22 mouse cellular contexts compared by ENCODE assay signal in the genomic region with DNA sequence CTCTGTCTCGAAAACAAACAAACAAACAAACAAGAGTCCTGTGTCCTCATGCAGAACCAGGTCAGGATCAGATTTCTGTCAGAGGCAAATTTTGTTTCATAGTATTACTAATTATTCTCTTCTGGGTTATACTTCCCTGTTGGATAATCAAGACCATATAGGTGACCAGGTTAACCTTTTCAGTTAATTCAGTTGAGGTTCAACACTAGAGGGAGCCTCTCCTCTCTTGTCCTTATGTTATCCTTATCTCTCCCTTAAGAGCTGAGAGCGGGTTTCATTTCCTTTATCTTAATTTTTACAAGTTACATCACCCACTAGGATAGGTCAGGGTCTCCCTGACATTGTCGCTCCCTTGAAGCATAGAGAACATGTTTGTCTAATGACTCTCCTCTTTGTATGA.
DNase-seq lines count a peak whose midpoint lies in the region; ATAC-seq and TF ChIP-seq lines count a peak whose summit lies in the region.
"Had no signal": no experiment of that assay in that cellular context is flagged by ENCODE, and none has a peak within 500 bp of the region (broad histone marks: within the 10 kb centered on the region; RNA-seq: fewer than 3 reads in every experiment).

No protein-coding gene starts in this region.

- TF ChIP-seq CTCF in layer of hippocampus, adult 2 months (conservative IDR thresholded peaks at IDR 0.05), result peak; percentile 66
- peak in 1 of 2 experiments; percentile 44; a peak in 2 of 4 replicates for TF ChIP-seq CTCF in CH12.LX (conservative IDR thresholded peaks at IDR 0.05 in 1 of 2, IDR thresholded peaks at IDR 0.05 in 1 of 2; ENCODE audit: low read depth in 2 of 2, low read length in 2 of 2)

- H3K4me1 ChIP-seq in CH12.LX (ENCODE audit: control insufficient read depth in 1 of 2, insufficient read depth in 2 of 2), result no peaks in the 10 kb centered on the region
- H3K4me1 ChIP-seq in ES-E14 (ENCODE audit: control insufficient read depth in 2 of 2, insufficient read depth in 2 of 2, low read length in 2 of 2, poor library complexity in 1 of 2), result no peaks in the 10 kb centered on the region
- no peaks in the 10 kb centered on the region for H3K4me1 ChIP-seq in heart, embryonic 11.5 days (ENCODE audit: control insufficient read depth, insufficient read depth, low read length)
- H3K4me1 ChIP-seq: embryonic facial prominence, embryonic 10.5 days; forebrain, embryonic 10.5 days; heart, embryonic 13.5 days; hindbrain, embryonic 12.5 days had no signal

- H3K9me3 ChIP-seq in CH12.LX (replicated peaks; ENCODE audit: low read length), result no peaks in the 10 kb centered on the region
- no peaks in the 10 kb centered on the region for H3K9me3 ChIP-seq in ES-E14 (ENCODE audit: control insufficient read depth, insufficient read depth, low read depth, low read length)
- no peaks in the 10 kb centered on the region for H3K9me3 ChIP-seq in heart, embryonic 11.5 days (replicated peaks; ENCODE audit: control insufficient read depth, low read length)
- H3K9me3 ChIP-seq: embryonic facial prominence, embryonic 10.5 days; forebrain, embryonic 10.5 days; heart, embryonic 13.5 days; hindbrain, embryonic 12.5 days had no signal

- WGBS in large intestine, adult 2 months, result 50% methylated on average over 3 of the region's 3 CpGs
- 49% methylated on average over 3 of the region's 3 CpGs for WGBS in heart, embryonic 11.5 days (ENCODE audit: insufficient replicate concordance)

- H3K79me2 ChIP-seq in CH12.LX (replicated peaks; ENCODE audit: control insufficient read depth, extremely low read depth, insufficient read depth, poor library complexity, severe bottlenecking), result no peaks in the 10 kb centered on the region

- no peak; the same call in 1 of the 2 replicates for TF ChIP-seq RAD21 in CH12.LX (IDR thresholded peaks at IDR 0.05; ENCODE audit: low read depth, low read length)

- in situ Hi-C loops in CH12.LX (cut with MboI; ENCODE audit: low pct_ligation_motif_present, low pct_unique_long_range_greater_than_20kb, low sequenced_read_pairs) (no loop called here), ES-E14 (cut with MboI; ENCODE audit: low sequenced_read_pairs in 2 of 2, unreplicated experiment in 2 of 2) (no loop called here)

- H3K4me2 ChIP-seq in CH12.LX (ENCODE audit: insufficient read depth, low read depth, poor library complexity, severe bottlenecking), result no peak overlapping the region
- H3K4me2 ChIP-seq in heart, embryonic 11.5 days, result no peak overlapping the region
- H3K4me2 ChIP-seq: heart, embryonic 13.5 days; hindbrain, embryonic 12.5 days had no signal

- H3K27ac ChIP-seq in layer of hippocampus, adult 2 months, result no peak overlapping the region
- H3K27ac ChIP-seq in CH12.LX (ENCODE audit: insufficient read depth, low read depth), result no peak overlapping the region
- no peak overlapping the region for H3K27ac ChIP-seq in ES-E14 (ENCODE audit: insufficient read depth, low read depth, low read length, poor library complexity, severe bottlenecking)
- H3K27ac ChIP-seq in heart, embryonic 11.5 days (ENCODE audit: low read depth, low read length), result no peak overlapping the region
- H3K27ac ChIP-seq: embryonic facial prominence, embryonic 10.5 days; forebrain, embryonic 10.5 days; heart, embryonic 13.5 days; hindbrain, embryonic 12.5 days had no signal

- no peak overlapping the region for H3K4me3 ChIP-seq in layer of hippocampus, adult 2 months
- H3K4me3 ChIP-seq in CH12.LX (replicated peaks in 1 of 3; ENCODE audit: low read depth in 2 of 3, low read length in 2 of 3, poor library complexity in 1 of 3), result no peak overlapping the region
- H3K4me3 ChIP-seq in ES-E14 (ENCODE audit: insufficient read depth in 1 of 2, low read depth in 1 of 2, low read length in 2 of 2, poor library complexity in 1 of 2, severe bottlenecking in 1 of 2), result no peak overlapping the region
- H3K4me3 ChIP-seq in heart, embryonic 11.5 days (ENCODE audit: low read depth, low read length), result no peak overlapping the region
- H3K4me3 ChIP-seq: embryonic facial prominence, embryonic 10.5 days; forebrain, embryonic 10.5 days; heart, embryonic 13.5 days; hindbrain, embryonic 12.5 days had no signal

- H3K36me3 ChIP-seq in CH12.LX (replicated peaks in 1 of 2; ENCODE audit: control insufficient read depth in 1 of 2, insufficient read depth in 1 of 2, low read length in 1 of 2) (no peaks in the 10 kb centered on the region), ES-E14 (ENCODE audit: control insufficient read depth, insufficient read depth, low read length, poor library complexity, severe bottlenecking) (no peaks in the 10 kb centered on the region)
- H3K36me3 ChIP-seq in heart, embryonic 11.5 days (ENCODE audit: control insufficient read depth, insufficient read depth, low read length), result no peaks in the 10 kb centered on the region
- H3K36me3 ChIP-seq: embryonic facial prominence, embryonic 10.5 days; forebrain, embryonic 10.5 days; heart, embryonic 13.5 days; hindbrain, embryonic 12.5 days had no signal

- ATAC-seq in heart, embryonic 11.5 days (replicated peaks; ENCODE audit: insufficient number of reproducible peaks, low FRiP score, low TSS enrichment), result no peak
- ATAC-seq: CD4-positive, CD25-positive, alpha-beta regulatory T cell, adult 4 months; forebrain, embryonic 14.5 days; hindbrain, embryonic 16.5 days; inflammation-experienced regulatory T-cells, adult 6 months had no signal

- TF ChIP-seq EP300 in CH12.LX (IDR thresholded peaks at IDR 0.05; ENCODE audit: low read length), result no peak

- intact Hi-C loops in left cerebral cortex, postnatal 25 days (cut with DNase I), result loop anchor here (5.0 kb wide), 1 partner anchor 220 kb away; no protein-coding TSS in a partner anchor

- no peak for TF ChIP-seq POLR2A in CH12.LX (IDR thresholded peaks at IDR 0.05; ENCODE audit: low read depth, low read length)

- no peak overlapping the region for H3K9ac ChIP-seq in CH12.LX (ENCODE audit: insufficient read depth, low read depth)
- H3K9ac ChIP-seq in ES-E14 (ENCODE audit: insufficient read depth, low read depth, low read length, poor library complexity, severe bottlenecking), result no peak overlapping the region
- H3K9ac ChIP-seq in heart, embryonic 11.5 days (ENCODE audit: low read depth, low read length), result no peak overlapping the region
- H3K9ac ChIP-seq: heart, embryonic 13.5 days; hindbrain, embryonic 12.5 days had no signal

- dilution Hi-C loops in CH12.LX (cut with MboI; ENCODE audit: extremely low pct_ligation_motif_present, extremely low pct_unique_long_range_greater_than_20kb, low sequenced_read_pairs), result no loop called here

- peaks cover 20% of the 10 kb centered on the region for H3K27me3 ChIP-seq in CH12.LX (replicated peaks)
- no peaks in the 10 kb centered on the region for H3K27me3 ChIP-seq in heart, embryonic 11.5 days (ENCODE audit: control insufficient read depth, insufficient read depth, low read length)
- H3K27me3 ChIP-seq: heart, embryonic 13.5 days; hindbrain, embryonic 12.5 days had no signal

- no peak for DNase-seq in layer of hippocampus, adult 2 months (ENCODE audit: low spot score in 2 of 2)
- DNase-seq in layer of hippocampus, adult 8-10 months (ENCODE audit: low spot score in 2 of 2), result no peak
- DNase-seq in CH12.LX (ENCODE audit: extremely low read depth), result peak; percentile 11
- peak; percentile 6 for DNase-seq in ES-E14 (ENCODE audit: low read depth, low spot score)
- peak; percentile 19 for DNase-seq in large intestine, adult 2 months (ENCODE audit: low read depth, low spot score)
- DNase-seq in left cerebral cortex, postnatal 25 days (ENCODE audit: low spot score in 2 of 2), result no peak
- DNase-seq: adrenal gland, postnatal 10 days; B cell, adult 2 months; cerebellum, adult 18-20 months; cerebellum, postnatal 10 days; gastrocnemius, postnatal 14 days; heart, postnatal 4 days; kidney, adult 18-20 months had no signal

TF ChIP-seq in CH12.LX, 34 proteins besides CTCF, POLR2A, EP300 and RAD21:
- TF ChIP-seq MAFK (IDR thresholded peaks at IDR 0.05; ENCODE audit: insufficient replicate concordance, low read length), result no peak
- TF ChIP-seq SMC3 (IDR thresholded peaks at IDR 0.05; ENCODE audit: low read depth, low read length), result peak; percentile 42
- no peak for TF ChIP-seq HCFC1 (IDR thresholded peaks at IDR 0.05; ENCODE audit: low read depth, low read length)
- no peak for TF ChIP-seq RCOR1 (conservative IDR thresholded peaks at IDR 0.05; ENCODE audit: low read depth, low read length)
- no peak for TF ChIP-seq NRF1 (IDR thresholded peaks at IDR 0.05; ENCODE audit: low read depth, low read length)
TF ChIP-seq in CH12.LX: peak in this region for 1.

TF ChIP-seq in ES-E14, 5 proteins besides CTCF, POLR2A, EP300 and RAD21:
- TF ChIP-seq HCFC1 (IDR thresholded peaks at IDR 0.05; ENCODE audit: borderline replicate concordance, insufficient read depth, low read length) (no peak), CHD2 (IDR thresholded peaks at IDR 0.05; ENCODE audit: low read depth, low read length) (no peak), ZC3H11A (IDR thresholded peaks at IDR 0.05; ENCODE audit: borderline replicate concordance, low read depth, low read length) (no peak), ZNF384 (IDR thresholded peaks at IDR 0.05; ENCODE audit: low read depth, low read length) (no peak), MAFK (IDR thresholded peaks at IDR 0.05; ENCODE audit: insufficient read depth, low read depth, low read length) (no peak)

Comparison
In these comparisons a context has a peak if more than half of its experiments do, and no peak if none do; other contexts are left out.
1. DNase-seq: peak in CH12.LX (single experiment), ES-E14 (single experiment) and large intestine, adult 2 months (single experiment); none in layer of hippocampus, adult 2 months (0 of 2), layer of hippocampus, adult 8-10 months (0 of 2) and left cerebral cortex, postnatal 25 days (0 of 2).